Mouse (Mus musculus) heart, adult 2 months (tissue): Measurements from ENCODE around the gene Lzts2.

Source experiments
- CTCF ChIP-seq: fragments of 200-600 bp; IDR thresholded peaks from 2 replicates; pipeline ENCODE4 v1.8.1; 2022; ENCODE audit warnings: antibody characterized with exemption, mild to moderate bottlenecking, moderate library complexity
- EP300 ChIP-seq: fragments of 200-500 bp; IDR thresholded peaks from 2 replicates; pipeline ENCODE4 v1.6.1; 2011; ENCODE audit warnings: low read depth, low read length, control low read depth; ENCODE audit not compliant: insufficient read depth

- TF ChIP-seq EP300 (no peak), CTCF (peak; percentile 79)
Observed at GRCm38 (mm10) chr19:45012636-45013035, 1.6 kb upstream of the Lzts2 start.
